Mouse (Mus musculus) left cerebral cortex, postnatal 10 days (tissue): ENCODE data around the gene Tpcn2. TPM values are rescaled to one million over a fixed set of nuclear protein-coding genes. Genes with fewer than 3 reads are reported as not detected.

Experiments
- DNase-seq, 2 experiments: peaks; one replicate each; pipeline ENCODE4 v3.0.0; 2021 to 2022; ENCODE audit warnings: low spot score in 2 of 2, mixed read lengths in 1 of 2; ENCODE audit errors: extremely low spot score in 1 of 2
- intact Hi-C: fragments of 180-260 bp; cut with DNase I; formaldehyde crosslinking; loops from one replicate; pipeline ENCODE4 v1.15.1; 2025
- total RNA-seq, 2 experiments: library from RNA; stranded (reverse); gene quantifications; 2 replicates each; pipeline ENCODE4 v1.2.3; 2021

Gene Tpcn2
- total RNA-seq, result 1 to 10 TPM; 4.1 to 4.5 TPM

DNA sequence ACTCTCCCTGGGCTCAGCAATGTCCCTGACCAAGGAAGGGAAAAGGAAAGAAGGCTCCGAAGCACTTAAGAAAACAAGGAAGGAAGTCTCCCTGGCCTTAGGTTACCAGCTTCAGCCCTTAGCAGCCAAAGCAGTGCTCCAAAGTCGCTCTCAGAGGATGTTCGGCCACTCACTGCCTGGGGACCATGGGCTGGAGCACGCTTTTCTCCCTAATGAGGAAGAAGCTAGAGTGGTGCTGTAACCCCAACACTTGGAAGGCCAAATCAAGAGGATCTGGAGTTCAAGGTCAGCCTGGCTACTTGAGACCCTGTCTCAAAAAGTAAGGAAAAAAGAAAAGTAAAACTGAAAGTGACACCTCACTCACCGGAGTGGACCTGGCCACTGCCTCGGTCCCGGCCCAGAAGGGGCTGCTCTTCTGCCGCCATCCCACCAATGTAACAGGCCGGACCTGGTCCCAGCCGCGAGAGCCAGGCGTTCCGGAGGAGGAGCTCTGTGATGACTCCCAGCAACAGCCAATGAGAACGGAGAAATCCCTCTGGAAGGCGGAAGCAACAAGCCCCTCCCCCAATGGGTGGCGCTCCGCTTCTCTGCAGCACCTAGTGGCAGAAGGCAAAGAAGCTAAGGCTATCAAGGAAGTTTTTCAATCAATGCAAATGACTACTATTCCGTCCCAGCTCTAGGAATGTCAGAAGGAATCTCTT lies at the start of gene Tpcn2:
Gene Tpcn2 (minus strand): TSS at position 525 of the 701 bp plus-strand sequence.
- intact Hi-C loops, result no loop called here

GRCm38 (mm10) chr7:145332376-145333041 lies 48.7 kb upstream of the Tpcn2 start:
- no peak for DNase-seq
- intact Hi-C loops, result no loop called here

More for the DNA sequence above, at the start of gene Tpcn2:
- peak; percentile 88 to 96 for DNase-seq

- DNase-seq, result no peak
- intact Hi-C loops, result no loop called here
Measured at GRCm38 (mm10) chr7:145330641-145331040, 46.8 kb upstream of the Tpcn2 start.

DNA sequence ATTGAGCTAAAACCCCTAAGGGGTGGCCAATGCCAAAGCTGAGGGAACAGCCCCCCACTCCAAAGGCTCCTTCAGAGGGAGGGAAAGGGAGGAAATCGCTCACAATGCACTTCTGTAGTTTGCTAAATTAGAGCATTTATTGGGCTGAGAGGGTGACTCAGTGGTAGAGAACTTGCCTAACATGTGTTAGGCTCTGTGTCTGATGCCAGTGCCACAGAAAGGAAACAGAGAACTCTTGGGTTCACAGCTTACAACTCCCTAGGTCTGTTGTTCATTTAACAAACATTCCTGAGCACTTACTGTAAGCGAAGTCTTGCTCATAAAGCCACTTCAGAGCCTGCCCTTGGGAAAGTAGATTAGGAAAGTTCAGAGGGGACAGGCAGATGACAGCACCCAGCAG lies 46.2 kb upstream of the Tpcn2 start:
- intact Hi-C loops, result no loop called here
- no peak for DNase-seq

GRCm38 (mm10) chr7:145325697-145326096 lies 41.9 kb upstream of the Tpcn2 start:
- intact Hi-C loops, result no loop called here

DNA sequence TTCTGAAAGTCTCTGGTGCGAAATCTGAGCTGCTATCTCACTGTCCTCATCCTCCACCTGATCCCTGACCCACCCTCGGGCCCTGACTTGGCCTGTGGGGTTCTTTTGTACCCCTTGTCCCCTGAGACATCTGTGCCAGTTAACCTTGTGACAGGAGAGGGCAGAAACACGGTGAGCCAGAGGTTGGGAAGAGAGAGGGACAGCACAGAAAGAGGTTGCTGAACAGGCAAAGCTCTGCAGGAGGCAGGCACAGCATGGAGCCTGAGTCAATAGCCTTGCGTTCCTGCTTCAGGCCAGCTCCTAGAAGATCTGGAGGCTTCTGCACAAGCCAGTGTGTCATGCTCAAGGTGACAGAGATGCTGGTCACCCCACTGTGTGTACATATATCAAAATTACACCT lies 39.8 kb upstream of the Tpcn2 start:
- no peak for DNase-seq
- intact Hi-C loops, result no loop called here

More at GRCm38 (mm10) chr7:145325697-145326096, 41.9 kb upstream of the Tpcn2 start:
- DNase-seq, result no peak

DNA sequence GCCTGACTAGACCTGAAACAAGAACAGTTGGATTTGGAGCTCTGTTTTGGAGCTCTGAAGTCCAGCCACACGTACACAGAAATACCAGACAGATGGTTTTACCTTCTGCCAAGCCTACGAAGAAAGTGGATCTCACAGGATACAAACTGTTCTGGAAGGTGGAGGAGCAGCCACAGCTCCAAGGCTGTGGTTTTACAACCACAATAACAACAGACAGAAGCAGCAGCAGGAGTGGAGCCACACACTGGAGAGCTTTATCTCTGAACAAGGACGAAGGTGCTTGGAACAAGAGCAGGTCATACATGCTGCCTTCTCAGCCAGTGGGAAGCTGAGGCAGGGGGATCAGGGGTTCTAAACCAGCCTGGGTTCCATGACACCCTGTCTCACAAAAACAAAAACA lies 35.7 kb upstream of the Tpcn2 start:
- intact Hi-C loops, result no loop called here
- DNase-seq, result no peak

- peak in 1 of 2 experiments; percentile 31 for DNase-seq
- intact Hi-C loops, result no loop called here
Measured at GRCm38 (mm10) chr7:145317522-145317921, 33.7 kb upstream of the Tpcn2 start.

- DNase-seq, result no peak
- intact Hi-C loops, result no loop called here
Measured at GRCm38 (mm10) chr7:145314785-145315411, 31.1 kb upstream of the Tpcn2 start, which contains the start of gene Mrgprd. Gene Mrgprd, plus strand, starts transcription at chr7:145314835.

DNA sequence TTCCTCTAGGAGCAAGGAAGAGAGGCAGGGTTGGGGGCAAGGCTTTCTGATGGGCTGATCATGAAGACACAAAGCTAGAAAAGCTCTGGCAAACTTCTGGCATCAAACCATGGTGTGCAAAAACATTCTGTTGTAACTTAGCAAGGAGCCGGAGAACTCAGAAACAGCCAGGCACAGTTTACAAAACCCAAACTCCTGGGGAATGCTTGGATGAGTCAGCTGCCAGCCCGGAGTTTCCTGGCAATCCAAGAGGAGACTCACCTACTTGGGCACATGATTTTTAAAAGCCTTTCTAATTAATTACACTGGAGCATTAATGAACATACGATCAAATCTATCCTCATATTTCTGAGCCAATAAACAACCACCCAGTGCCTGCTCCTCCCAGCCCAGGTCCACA lies 28.3 kb upstream of the Tpcn2 start:
- DNase-seq, result no peak
- intact Hi-C loops, result no loop called here

DNA sequence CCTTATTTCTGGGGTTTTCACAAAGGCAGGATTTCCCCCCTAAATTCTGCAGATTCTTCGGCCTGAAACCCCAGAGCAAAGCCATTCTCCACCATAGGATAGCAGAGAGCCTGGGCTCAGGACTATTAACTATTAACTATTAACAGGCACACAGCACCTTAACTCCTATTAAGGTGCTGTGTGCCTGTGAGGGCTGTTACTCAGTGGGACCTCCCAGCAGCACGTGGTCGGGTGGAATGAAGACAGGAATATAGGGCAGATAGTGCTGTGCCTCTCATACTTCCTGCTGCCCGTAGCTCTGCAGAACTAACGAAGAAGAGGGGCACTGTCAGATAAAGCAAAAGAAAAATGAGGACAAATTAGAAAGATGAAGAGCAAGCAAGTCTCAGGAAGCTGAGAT lies 26.7 kb upstream of the Tpcn2 start:
- no peak for DNase-seq
- intact Hi-C loops, result no loop called here

GRCm38 (mm10) chr7:145309877-145310276 lies 26.1 kb upstream of the Tpcn2 start:
- intact Hi-C loops, result no loop called here

DNA sequence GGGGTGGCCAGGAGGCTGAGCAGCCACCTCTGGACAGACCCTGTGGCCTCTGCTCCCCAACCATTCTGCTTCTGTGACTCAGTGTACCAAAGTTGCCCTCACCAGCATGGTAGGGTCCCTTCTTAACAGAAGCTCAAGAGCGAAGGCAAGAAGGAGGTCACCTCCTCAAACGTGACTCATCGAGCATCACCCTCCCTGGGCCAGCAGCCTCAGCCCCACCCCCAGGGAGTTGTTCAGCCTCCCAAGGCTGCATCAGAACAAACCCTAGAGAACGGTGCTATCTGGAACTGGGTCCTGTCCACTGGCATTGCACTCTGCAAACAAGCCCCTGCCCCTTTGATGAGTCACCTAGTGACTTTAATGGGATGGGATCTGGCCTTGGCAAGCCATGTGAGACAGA lies 25.1 kb upstream of the Tpcn2 start:
- DNase-seq, result no peak
- intact Hi-C loops, result no loop called here

More at GRCm38 (mm10) chr7:145309877-145310276, 26.1 kb upstream of the Tpcn2 start:
- DNase-seq, result no peak

GRCm38 (mm10) chr7:145308061-145308675 lies 24.4 kb upstream of the Tpcn2 start:
- intact Hi-C loops, result no loop called here
- peak in 1 of 2 experiments; percentile 38 for DNase-seq

DNA sequence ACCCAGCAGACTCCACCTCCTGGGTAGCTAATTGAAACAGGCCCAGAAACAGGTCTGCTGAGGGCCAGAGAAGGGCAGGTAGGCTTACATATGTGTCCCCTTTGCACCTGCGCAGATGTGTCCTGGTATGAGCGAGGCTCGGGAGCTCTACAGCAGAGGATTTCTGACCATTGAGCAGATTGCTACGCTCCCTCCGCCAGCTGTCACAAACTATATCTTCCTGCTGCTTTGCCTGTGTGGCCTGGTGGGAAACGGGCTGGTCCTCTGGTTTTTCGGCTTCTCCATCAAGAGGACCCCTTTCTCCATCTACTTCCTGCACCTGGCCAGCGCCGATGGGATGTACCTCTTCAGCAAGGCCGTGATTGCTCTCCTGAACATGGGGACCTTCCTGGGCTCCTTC lies 23.8 kb upstream of the Tpcn2 start:
- DNase-seq, result no peak
- intact Hi-C loops, result no loop called here

DNA sequence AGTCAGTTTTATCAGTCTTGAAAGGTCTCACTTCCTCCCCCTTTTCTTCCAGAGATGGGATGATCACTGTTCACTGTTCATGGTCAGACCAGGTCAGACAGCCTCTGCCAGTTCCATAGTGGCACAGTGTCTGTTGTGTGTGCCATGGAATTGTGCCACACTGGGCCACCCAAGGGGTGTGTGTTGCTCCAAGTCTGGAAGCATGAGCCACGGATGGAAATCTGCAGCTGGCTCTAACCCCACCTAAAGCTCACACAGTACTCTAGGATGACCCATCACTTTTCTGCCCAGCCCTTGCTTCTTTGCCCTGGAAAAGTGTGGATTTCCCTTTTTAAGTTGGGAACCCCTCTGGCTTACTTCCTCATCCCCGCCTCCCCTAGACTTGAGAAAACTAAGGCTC lies 20.3 kb upstream of the Tpcn2 start:
- no peak for DNase-seq
- intact Hi-C loops, result no loop called here

GRCm38 (mm10) chr7:145302488-145303285 lies 18.9 kb upstream of the Tpcn2 start:
- peak in 1 of 2 experiments; percentile 79 for DNase-seq
- intact Hi-C loops, result no loop called here

- DNase-seq, result peak in 1 of 2 experiments; percentile 47
- intact Hi-C loops, result no loop called here
Measured at GRCm38 (mm10) chr7:145301341-145302005, 17.7 kb upstream of the Tpcn2 start.
